Mouse (Mus musculus): ENCODE measurements around the gene Lpo.

- TF ChIP-seq CTCF (conservative IDR thresholded peaks at IDR 0.05; ENCODE audit: low read length) = no peak
- TF ChIP-seq POU5F1 (IDR thresholded peaks at IDR 0.05; ENCODE audit: borderline replicate concordance, low read length) = no peak
- peak; percentile 8; the same call in 1 of the 2 replicates for TF ChIP-seq NANOG (IDR thresholded peaks at IDR 0.05; ENCODE audit: borderline replicate concordance, low read length)
These were observed 32.3 kb upstream of the Lpo start for GRCm38 (mm10) chr11:87860426-87860825.
